Mouse (Mus musculus) stomach, postnatal 0 days (tissue): Measurements from ENCODE around the gene Tmem260. TPM values are rescaled to one million over a fixed set of nuclear protein-coding genes. Genes with fewer than 3 reads are reported as not detected.
A peak's percentile ranks its signal among the peaks of the same experiment; 100 is the strongest.

Experiments
- ATAC-seq: fragments of 200-750 bp; cut with Nextera tagmentation; 2 replicates; pipeline ENCODE4 v1.8.0; 2017; ENCODE audit not compliant: low FRiP score, low TSS enrichment
- DNase-seq: peaks from one replicate; pipeline ENCODE4 v3.0.0-alpha.2; 2016; ENCODE audit warnings: low spot score
- H3K27ac ChIP-seq: fragments of 300-500 bp; sonication (generic); replicated peaks from 2 replicates; pipeline ENCODE4 v1.5.1; 2014; ENCODE audit warnings: mild to moderate bottlenecking, control low read depth
- H3K27me3 ChIP-seq: fragments of 300-500 bp; sonication (generic); 2 replicates; pipeline ENCODE4 v1.6.1; 2014; ENCODE audit warnings: low read length; ENCODE audit not compliant: control insufficient read depth, insufficient read depth
- H3K36me3 ChIP-seq: fragments of 300-500 bp; sonication (generic); 2 replicates; pipeline ENCODE4 v1.6.1; 2014; ENCODE audit warnings: low read length, mixed read lengths; ENCODE audit not compliant: control insufficient read depth, insufficient read depth
- H3K4me1 ChIP-seq: fragments of 300-500 bp; sonication (generic); replicated peaks from 2 replicates; pipeline ENCODE4 v1.6.1; 2014; ENCODE audit warnings: antibody characterized with exemption; ENCODE audit not compliant: control insufficient read depth, insufficient read depth
- H3K4me2 ChIP-seq: fragments of 300-500 bp; sonication (generic); replicated peaks from 2 replicates; pipeline ENCODE4 v1.6.1; 2014; ENCODE audit warnings: low read depth, mild to moderate bottlenecking, control low read depth, moderate library complexity
- H3K4me3 ChIP-seq: fragments of 300-500 bp; sonication (generic); 2 replicates; pipeline ENCODE4 v1.5.1; 2014; ENCODE audit warnings: low read depth, low read length, control low read depth
- H3K9ac ChIP-seq: fragments of 300-500 bp; sonication (generic); 2 replicates; pipeline ENCODE4 v1.6.1; 2014; ENCODE audit warnings: mild to moderate bottlenecking, low read length, control low read depth, mixed read lengths
- H3K9me3 ChIP-seq: fragments of 300-500 bp; sonication (generic); 2 replicates; pipeline ENCODE4 v1.6.1; 2016; ENCODE audit warnings: low read length; ENCODE audit not compliant: control insufficient read depth
- CTCF ChIP-seq: IDR thresholded peaks from 2 replicates; pipeline ENCODE4 v1.5.1; 2016; ENCODE audit warnings: antibody characterized with exemption, low read depth, mild to moderate bottlenecking, moderate library complexity
- EP300 ChIP-seq: optimal IDR thresholded peaks from 2 replicates; pipeline ENCODE3; 2016; ENCODE audit warnings: antibody characterized with exemption
- WGBS: fragments of 180-500 bp; shearing (Covaris S2); extraction: QIAGEN DNeasy Blood & Tissue Kit; methylation state at CpG from one replicate; pipeline ENCODE4 v1.1.7; 2014; 5-methylcytosine and 5-hydroxymethylcytosine counted together
- polyA plus RNA-seq: library from polyadenylated mRNA; unstranded; fragments of >200 nt; fragmentation: Nextera tagmentation; extraction: Ambion mirVana; gene quantifications from 2 replicates; pipeline ENCODE4 v1.2.1, GENCODE M21; 2015

Gene Tmem260
- polyA plus RNA-seq, 1 experiment from 2014 or later: 6.8 TPM

GRCm38 (mm10) chr14:48546009-48546408, 100.1 kb downstream of the Tmem260 start:
- 89% methylated on average over 3 of the region's 3 CpGs for WGBS
- DNase-seq (no peak), ATAC-seq (no peak)
- no peak for TF ChIP-seq EP300
- TF ChIP-seq CTCF: no peak
- Histone ChIP-seq H3K9me3 (no peaks in the 10 kb centered on the region), H3K4me2 (no peak overlapping the region), H3K4me3 (no peak overlapping the region), H3K4me1 (no peaks in the 10 kb centered on the region), H3K27me3 (no peaks in the 10 kb centered on the region), H3K36me3 (no peaks in the 10 kb centered on the region), H3K9ac (no peak overlapping the region), H3K27ac (no peak overlapping the region)

- Histone ChIP-seq H3K27ac (no peak overlapping the region), H3K9me3 (no peaks in the 10 kb centered on the region), H3K9ac (no peak overlapping the region), H3K4me3 (no peak overlapping the region), H3K27me3 (no peaks in the 10 kb centered on the region), H3K36me3 (no peaks in the 10 kb centered on the region), H3K4me2 (no peak overlapping the region), H3K4me1 (no peaks in the 10 kb centered on the region)
- TF ChIP-seq EP300 (no peak), CTCF (no peak)
- WGBS: 61% methylated on average over 7 of the region's 7 CpGs
- ATAC-seq (no peak), DNase-seq (no peak)
Observed at GRCm38 (mm10) chr14:48549703-48550102, 103.8 kb downstream of the Tmem260 start.

- Histone ChIP-seq H3K9ac (no peak overlapping the region), H3K27me3 (no peaks in the 10 kb centered on the region), H3K4me3 (no peak overlapping the region), H3K36me3 (no peaks in the 10 kb centered on the region), H3K4me1 (no peaks in the 10 kb centered on the region), H3K4me2 (no peak overlapping the region), H3K27ac (no peak overlapping the region), H3K9me3 (no peaks in the 10 kb centered on the region)
- TF ChIP-seq EP300 (no peak), CTCF (no peak)
- 64% methylated on average over 4 of the region's 4 CpGs for WGBS
- ATAC-seq: no peak
- no peak for DNase-seq
Observed at GRCm38 (mm10) chr14:48553216-48553615, 107.3 kb downstream of the Tmem260 start.

GRCm38 (mm10) chr14:48553754-48554153, 107.8 kb downstream of the Tmem260 start:
- Histone ChIP-seq H3K4me2 (no peak overlapping the region), H3K4me1 (no peaks in the 10 kb centered on the region), H3K4me3 (no peak overlapping the region), H3K36me3 (no peaks in the 10 kb centered on the region), H3K27me3 (no peaks in the 10 kb centered on the region), H3K9ac (no peak overlapping the region), H3K9me3 (no peaks in the 10 kb centered on the region), H3K27ac (no peak overlapping the region)
- 79% methylated on average over 9 of the region's 9 CpGs for WGBS
- TF ChIP-seq CTCF (no peak), EP300 (no peak)
- no peak for ATAC-seq
- no peak for DNase-seq

GRCm38 (mm10) chr14:48558975-48559374, 113.1 kb downstream of the Tmem260 start:
- Histone ChIP-seq H3K27ac (no peak overlapping the region), H3K4me3 (no peak overlapping the region), H3K9ac (no peak overlapping the region), H3K9me3 (no peaks in the 10 kb centered on the region), H3K4me2 (no peak overlapping the region), H3K36me3 (no peaks in the 10 kb centered on the region), H3K4me1 (no peaks in the 10 kb centered on the region), H3K27me3 (no peaks in the 10 kb centered on the region)
- DNase-seq (no peak), ATAC-seq (no peak)
- TF ChIP-seq CTCF: no peak
- 51% methylated on average over 4 of the region's 4 CpGs for WGBS

- H3K27ac ChIP-seq: no peak overlapping the region
- H3K36me3 ChIP-seq: no peaks in the 10 kb centered on the region
- ATAC-seq: no peak
- no peak for DNase-seq
- H3K4me3 ChIP-seq: no peak overlapping the region
- TF ChIP-seq EP300: no peak
- TF ChIP-seq CTCF: peak; percentile 13; the same call in 1 of the 2 replicates
- no peak overlapping the region for H3K9ac ChIP-seq
- no peak overlapping the region for H3K4me2 ChIP-seq
- 78% methylated on average over 7 of the region's 7 CpGs for WGBS
- no peaks in the 10 kb centered on the region for H3K27me3 ChIP-seq
- no peaks in the 10 kb centered on the region for H3K9me3 ChIP-seq
- no peaks in the 10 kb centered on the region for H3K4me1 ChIP-seq
Observed at GRCm38 (mm10) chr14:48559736-48560135, 113.8 kb downstream of the Tmem260 start.
